Mouse (Mus musculus) heart, postnatal 0 days (tissue): ENCODE results near the gene Olfr91. TPM values are rescaled to one million over a fixed set of nuclear protein-coding genes. Genes with fewer than 3 reads are reported as not detected.

Experiments used
- ATAC-seq: fragments of 200-750 bp; cut with Nextera tagmentation; 2 replicates; pipeline ENCODE4 v1.8.0; 2017; ENCODE audit warnings: low read depth, moderate number of reproducible peaks, moderate library complexity; ENCODE audit not compliant: insufficient read depth
- DNase-seq: peaks from one replicate; pipeline ENCODE4 v3.0.0-alpha.2; 2016; ENCODE audit warnings: low spot score
- H3K27ac ChIP-seq: fragments of 300-500 bp; sonication (generic); 2 replicates; pipeline ENCODE4 v1.5.1; 2014; ENCODE audit warnings: low read depth, mild to moderate bottlenecking
- H3K27me3 ChIP-seq: fragments of 300-500 bp; sonication (generic); 2 replicates; pipeline ENCODE4 v1.6.1; 2014; ENCODE audit warnings: low read length, mixed read lengths; ENCODE audit not compliant: control insufficient read depth, insufficient read depth
- H3K36me3 ChIP-seq: fragments of 300-500 bp; sonication (generic); replicated peaks from 2 replicates; pipeline ENCODE4 v1.6.1; 2014; ENCODE audit warnings: low read length, mixed read lengths; ENCODE audit not compliant: control insufficient read depth, insufficient read depth
- H3K4me1 ChIP-seq: fragments of 300-500 bp; sonication (generic); 2 replicates; pipeline ENCODE4 v1.6.1; 2014; ENCODE audit warnings: antibody characterized with exemption; ENCODE audit not compliant: control insufficient read depth, insufficient read depth
- H3K4me2 ChIP-seq: fragments of 300-500 bp; sonication (generic); 2 replicates; pipeline ENCODE4 v1.6.1; 2014; ENCODE audit warnings: low read depth, mild to moderate bottlenecking, low read length, moderate library complexity
- H3K4me3 ChIP-seq: fragments of 300-500 bp; sonication (generic); 2 replicates; pipeline ENCODE4 v1.5.1; 2014; ENCODE audit warnings: low read depth, low read length
- H3K9ac ChIP-seq: fragments of 300-500 bp; sonication (generic); replicated peaks from 2 replicates; pipeline ENCODE4 v1.6.1; 2014; ENCODE audit warnings: low read depth, low read length, mixed read lengths
- H3K9me3 ChIP-seq: fragments of 300-500 bp; sonication (generic); replicated peaks from 2 replicates; pipeline ENCODE4 v1.6.1; 2016; ENCODE audit warnings: low read length; ENCODE audit not compliant: control insufficient read depth
- CTCF ChIP-seq: IDR thresholded peaks from 2 replicates; pipeline ENCODE4 v1.5.1; 2016; ENCODE audit warnings: antibody characterized with exemption, control low read depth, low read depth
- EP300 ChIP-seq: IDR thresholded peaks from 2 replicates; pipeline ENCODE4 v1.6.1; 2016; ENCODE audit warnings: antibody characterized with exemption, low read depth
- WGBS: fragments of 180-500 bp; shearing (Covaris S2); extraction: QIAGEN DNeasy Blood & Tissue Kit; methylation state at CpG from one replicate; pipeline ENCODE4 v1.1.7; 2014; 5-methylcytosine and 5-hydroxymethylcytosine counted together
- polyA plus RNA-seq: library from polyadenylated mRNA; unstranded; fragments of >200 nt; fragmentation: Nextera tagmentation; extraction: Ambion mirVana; gene quantifications from 2 replicates; pipeline ENCODE4 v1.2.1, GENCODE M21; 2015
- total RNA-seq: library from RNA; depleted of rRNA; stranded (reverse); fragments of >200 nt; gene quantifications from 2 replicates; pipeline ENCODE4 v1.2.3, GENCODE M21; 2014; ENCODE audit warnings: low replicate concordance

Olfr91 gene
- total and polyA plus RNA-seq, 2 experiments from 2014 or later, result not detected

GRCm38 (mm10) chr17:37067861-37068260 lies 30.2 kb downstream of the Olfr91 start:
- no peak overlapping the region for H3K9ac ChIP-seq
- no peak for ATAC-seq
- H3K9me3 ChIP-seq, result no peaks in the 10 kb centered on the region
- H3K4me3 ChIP-seq, result no peak overlapping the region
- WGBS, result 90% methylated on average over 1 of the region's 1 CpGs
- TF ChIP-seq EP300, result no peak
- TF ChIP-seq CTCF, result no peak
- no peak for DNase-seq
- no peak overlapping the region for H3K27ac ChIP-seq
- H3K36me3 ChIP-seq, result peaks cover 68% of the 10 kb centered on the region
- no peaks in the 10 kb centered on the region for H3K27me3 ChIP-seq
- H3K4me1 ChIP-seq, result no peaks in the 10 kb centered on the region
- H3K4me2 ChIP-seq, result no peak overlapping the region

DNA sequence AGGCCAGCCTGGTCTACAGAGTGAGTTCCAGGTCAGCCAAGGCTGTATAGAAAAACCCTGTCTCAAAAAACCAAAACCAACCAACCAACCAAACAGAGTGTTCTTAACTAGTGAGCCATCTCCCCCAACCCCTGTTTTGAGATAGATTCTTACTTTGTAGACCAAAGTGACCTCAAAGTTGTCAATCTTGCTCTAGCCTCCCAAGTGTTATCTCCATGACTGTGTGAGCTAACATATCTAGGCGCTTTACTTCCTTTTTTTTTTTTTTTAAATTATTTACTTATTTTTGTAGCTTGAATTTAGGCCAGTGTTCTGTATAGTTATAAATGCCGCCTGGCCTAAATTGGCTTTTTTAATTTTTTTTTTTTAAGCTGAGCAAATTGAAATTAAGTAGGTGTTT lies 32.1 kb downstream of the Olfr91 start:
- H3K4me3 ChIP-seq, result no peak overlapping the region

DNA sequence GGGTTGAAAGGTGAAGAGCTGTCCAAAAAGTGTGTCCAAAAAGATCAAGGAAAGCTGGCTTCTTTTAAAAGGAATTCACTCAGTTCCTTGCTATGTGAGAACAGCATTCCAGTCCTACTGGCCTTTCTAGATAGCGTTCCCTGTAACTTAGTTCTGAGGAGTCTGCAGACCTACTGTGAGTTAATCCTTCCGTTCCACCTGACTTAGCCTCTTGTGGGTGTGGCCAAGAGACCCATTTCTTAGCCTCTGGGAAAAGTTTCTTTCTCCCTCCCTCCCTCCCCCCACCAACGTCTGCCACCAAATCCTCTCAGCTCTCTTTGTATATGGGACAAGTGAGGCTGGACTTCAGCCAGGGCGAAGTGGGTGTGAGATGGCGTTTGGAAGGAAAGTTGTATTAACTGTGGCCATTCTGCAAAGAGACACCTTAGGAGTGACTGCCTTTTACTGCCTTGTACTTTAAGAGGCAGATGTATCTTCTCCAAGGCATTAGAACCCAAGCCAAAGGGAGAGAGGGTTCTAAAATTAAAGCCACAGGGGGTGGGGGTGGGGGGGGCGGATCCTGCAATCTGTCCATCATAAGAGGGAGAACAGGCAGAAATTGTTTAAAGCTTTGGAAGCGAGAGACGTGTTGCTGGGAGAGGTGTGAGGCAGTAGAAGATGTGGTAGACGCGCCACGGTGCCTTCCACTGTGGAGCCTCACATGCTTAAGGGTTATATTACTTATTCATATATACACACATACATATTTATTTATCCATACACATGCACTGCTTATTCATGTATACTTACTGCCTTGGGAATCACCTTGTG lies 34.2 kb downstream of the Olfr91 start:
- TF ChIP-seq CTCF, result no peak
- no peak for TF ChIP-seq EP300
- no peak overlapping the region for H3K4me2 ChIP-seq
- H3K27ac ChIP-seq, result no peak overlapping the region
- no peak for ATAC-seq
- no peaks in the 10 kb centered on the region for H3K9me3 ChIP-seq
- 74% methylated on average over 11 of the region's 11 CpGs for whole genome bisulfite sequencing
- H3K27me3 ChIP-seq, result no peaks in the 10 kb centered on the region
- DNase-seq, result no peak
- no peak overlapping the region for H3K9ac ChIP-seq
- no peak overlapping the region for H3K4me3 ChIP-seq
- peaks cover 56% of the 10 kb centered on the region for H3K36me3 ChIP-seq
- H3K4me1 ChIP-seq, result no peaks in the 10 kb centered on the region

More for the DNA sequence above, 32.1 kb downstream of the Olfr91 start:
- DNase-seq (no peak), ATAC-seq (no peak)
- H3K27ac ChIP-seq, result no peak overlapping the region
- H3K4me2 ChIP-seq, result no peak overlapping the region
- no peaks in the 10 kb centered on the region for H3K4me1 ChIP-seq
- TF ChIP-seq CTCF, result no peak
- TF ChIP-seq EP300, result no peak
- H3K9ac ChIP-seq, result no peak overlapping the region
- WGBS, result 91% methylated on average over 2 of the region's 2 CpGs
- no peaks in the 10 kb centered on the region for H3K9me3 ChIP-seq
- peaks cover 68% of the 10 kb centered on the region for H3K36me3 ChIP-seq
- no peaks in the 10 kb centered on the region for H3K27me3 ChIP-seq

DNA sequence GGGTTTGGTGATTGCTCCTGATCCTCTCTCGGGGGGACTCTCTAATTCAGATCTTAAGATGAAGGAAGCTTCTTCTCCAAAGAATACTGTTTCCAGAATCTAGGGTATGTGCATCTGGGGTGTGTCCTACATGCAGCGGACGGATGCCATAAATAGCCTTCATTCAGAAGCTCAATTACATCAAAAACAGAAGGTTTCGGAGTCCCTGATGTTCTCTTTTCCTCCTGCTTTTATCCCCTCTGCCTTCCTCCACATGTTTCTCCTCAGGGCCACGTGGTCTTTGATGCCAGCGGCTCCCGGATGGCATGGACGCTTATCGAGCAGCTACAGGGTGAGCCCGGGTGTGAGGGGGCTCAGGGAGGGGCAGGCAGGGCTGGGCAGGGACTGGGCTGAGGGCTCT lies 35.0 kb downstream of the Olfr91 start:
- TF ChIP-seq CTCF (no peak), EP300 (no peak)

DNA sequence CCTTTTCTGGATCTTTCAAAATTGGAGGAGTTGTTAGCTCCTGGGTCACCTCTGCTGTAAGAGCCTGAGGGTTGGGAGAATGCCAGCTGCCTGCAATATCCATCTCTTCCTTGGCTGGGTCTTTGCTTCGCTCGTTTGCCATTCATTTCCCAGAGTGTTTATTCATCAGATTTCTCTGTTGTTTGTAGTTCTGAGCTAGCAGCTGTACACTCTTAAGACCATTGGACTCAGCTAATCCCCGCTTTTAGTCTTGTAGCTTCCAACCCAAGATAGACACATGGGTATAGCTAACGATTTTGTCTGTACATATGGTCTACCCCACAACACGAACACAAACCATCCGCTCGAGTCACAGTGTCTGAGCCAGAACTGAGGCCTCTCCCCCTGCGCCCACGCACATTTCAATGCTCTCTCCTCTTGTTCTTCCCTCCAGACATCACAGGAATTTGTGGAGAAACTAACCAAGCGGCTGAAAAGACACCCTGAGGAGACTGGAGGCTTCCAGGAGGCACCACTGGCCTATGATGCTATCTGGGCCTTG lies 35.9 kb downstream of the Olfr91 start:
- no peak for ATAC-seq
- Histone ChIP-seq H3K9ac (no peak overlapping the region), H3K4me2 (no peak overlapping the region), H3K4me3 (no peak overlapping the region), H3K36me3 (peaks cover 45% of the 10 kb centered on the region), H3K27ac (no peak overlapping the region), H3K4me1 (no peaks in the 10 kb centered on the region), H3K27me3 (no peaks in the 10 kb centered on the region), H3K9me3 (no peaks in the 10 kb centered on the region)
- no peak for DNase-seq
- 88% methylated on average over 10 of the region's 10 CpGs for WGBS
- TF ChIP-seq CTCF (no peak), EP300 (no peak)

More for the DNA sequence above, 35.0 kb downstream of the Olfr91 start:
- 64% methylated on average over 10 of the region's 10 CpGs for WGBS
- no peak overlapping the region for H3K27ac ChIP-seq
- no peak overlapping the region for H3K4me2 ChIP-seq
- no peak for ATAC-seq
- no peaks in the 10 kb centered on the region for H3K27me3 ChIP-seq
- H3K4me3 ChIP-seq, result no peak overlapping the region
- peaks cover 54% of the 10 kb centered on the region for H3K36me3 ChIP-seq
- DNase-seq, result no peak
- H3K9me3 ChIP-seq, result no peaks in the 10 kb centered on the region
- H3K9ac ChIP-seq, result no peak overlapping the region
- H3K4me1 ChIP-seq, result no peaks in the 10 kb centered on the region
